Mouse (Mus musculus): ENCODE results near the gene Glis3. TPM values are rescaled to one million over a fixed set of nuclear protein-coding genes. Genes with fewer than 3 reads are reported as not detected.

Glis3 gene
- polyA plus RNA-seq, 1 experiment from 2014 or later: 3.8 TPM

DNA sequence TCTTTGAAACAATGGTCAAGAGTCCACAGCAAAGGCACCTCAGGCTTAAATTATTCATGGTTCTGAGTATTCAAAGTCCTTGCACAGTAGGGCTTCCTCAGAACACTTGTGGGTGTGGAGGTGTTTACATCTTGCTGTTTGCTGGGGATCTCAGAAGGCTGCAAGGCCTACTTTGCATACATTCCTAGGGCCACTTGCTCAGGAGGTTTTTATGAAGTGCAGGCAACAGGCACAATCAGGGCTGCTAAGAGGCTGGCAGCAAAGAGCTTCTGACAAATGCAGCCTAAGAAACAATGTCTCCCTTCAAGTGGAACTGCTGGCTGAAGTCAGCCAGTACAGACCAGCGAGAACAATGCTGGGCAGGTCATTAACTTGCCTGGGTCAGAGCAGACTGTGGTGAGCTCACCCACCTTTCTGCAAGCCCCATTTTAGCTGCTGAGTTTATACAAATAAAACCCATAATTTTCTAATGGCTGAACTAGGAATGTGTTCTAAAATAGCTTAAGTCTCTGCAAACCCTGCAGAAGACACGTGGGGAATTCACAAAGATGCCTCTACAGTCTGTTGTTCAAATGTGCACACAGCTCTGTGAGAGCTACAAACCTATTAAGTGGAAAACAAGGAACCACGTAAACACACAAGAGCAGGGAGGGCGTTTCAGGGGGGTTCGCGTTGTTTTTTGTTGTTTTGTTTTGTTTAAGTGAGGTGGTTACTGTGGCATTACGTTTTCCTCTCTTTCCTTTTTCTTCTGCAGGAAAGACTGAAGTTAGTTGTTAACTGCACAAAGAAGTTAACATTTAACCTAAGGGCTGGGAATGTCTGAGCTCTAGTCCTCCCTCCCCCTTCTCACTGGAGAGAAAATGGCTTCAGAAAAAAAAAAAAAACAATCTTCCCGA, 118.8 kb downstream of the Glis3 start:
- Histone ChIP-seq H3K9ac (replicated peaks) (no peak overlapping the region), H3K27me3 (no peaks in the 10 kb centered on the region), H3K4me2 (no peak overlapping the region), H3K4me3 (replicated peaks) (no peak overlapping the region), H3K27ac (peak overlapping the region; percentile 77), H3K36me3 (no peaks in the 10 kb centered on the region), H3K4me1 (replicated peaks) (peaks cover 45% of the 10 kb centered on the region), H3K9me3 (no peaks in the 10 kb centered on the region)
- 0 out of 2 replicates have a peak, but pooled peaks have one; percentile 42 for ATAC-seq (ENCODE audit: insufficient number of reproducible peaks, insufficient read depth, low FRiP score, low TSS enrichment, low read depth)
- WGBS: 29% methylated on average over 8 of the region's 8 CpGs

- H3K4me1 ChIP-seq (replicated peaks): peaks cover 33% of the 10 kb centered on the region
- no peak overlapping the region for H3K27ac ChIP-seq
These were observed 120.0 kb downstream of the Glis3 start for GRCm38 (mm10) chr19:28559836-28560235.

DNA sequence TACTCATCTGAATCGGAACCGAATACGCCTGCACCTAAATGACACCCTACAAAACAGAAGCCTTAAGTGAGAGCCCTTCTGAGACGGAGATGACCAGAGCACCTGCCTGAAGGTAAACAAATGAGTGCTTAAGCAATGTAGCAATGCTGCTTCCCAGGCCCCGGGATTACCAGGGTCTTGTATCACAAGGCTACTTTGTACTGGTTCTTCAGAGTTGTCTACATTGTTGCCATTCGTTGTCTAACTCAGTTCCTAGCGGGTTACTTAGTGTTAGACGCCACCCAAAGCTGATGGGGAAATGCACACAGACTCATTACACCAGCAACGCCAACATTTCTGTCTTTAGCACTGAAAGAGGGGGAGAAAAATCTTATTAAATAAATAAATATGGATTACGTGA, 120.5 kb downstream of the Glis3 start:
- 75% methylated on average over 10 of the region's 10 CpGs for WGBS
- Histone ChIP-seq H3K27ac (no peak overlapping the region), H3K36me3 (no peaks in the 10 kb centered on the region), H3K27me3 (no peaks in the 10 kb centered on the region), H3K9ac (replicated peaks) (no peak overlapping the region), H3K4me1 (replicated peaks) (peaks cover 33% of the 10 kb centered on the region), H3K4me2 (no peak overlapping the region), H3K4me3 (replicated peaks) (no peak overlapping the region), H3K9me3 (no peaks in the 10 kb centered on the region)
- no peak for ATAC-seq (ENCODE audit: insufficient number of reproducible peaks, insufficient read depth, low FRiP score, low TSS enrichment, low read depth)

More at GRCm38 (mm10) chr19:28559836-28560235, 120.0 kb downstream of the Glis3 start:
- Histone ChIP-seq H3K27me3 (no peaks in the 10 kb centered on the region), H3K4me2 (no peak overlapping the region), H3K9ac (replicated peaks) (no peak overlapping the region), H3K9me3 (no peaks in the 10 kb centered on the region), H3K36me3 (no peaks in the 10 kb centered on the region), H3K4me3 (replicated peaks) (no peak overlapping the region)
- ATAC-seq (ENCODE audit: insufficient number of reproducible peaks, insufficient read depth, low FRiP score, low TSS enrichment, low read depth): no peak
- 69% methylated on average over 7 of the region's 7 CpGs for WGBS

DNA sequence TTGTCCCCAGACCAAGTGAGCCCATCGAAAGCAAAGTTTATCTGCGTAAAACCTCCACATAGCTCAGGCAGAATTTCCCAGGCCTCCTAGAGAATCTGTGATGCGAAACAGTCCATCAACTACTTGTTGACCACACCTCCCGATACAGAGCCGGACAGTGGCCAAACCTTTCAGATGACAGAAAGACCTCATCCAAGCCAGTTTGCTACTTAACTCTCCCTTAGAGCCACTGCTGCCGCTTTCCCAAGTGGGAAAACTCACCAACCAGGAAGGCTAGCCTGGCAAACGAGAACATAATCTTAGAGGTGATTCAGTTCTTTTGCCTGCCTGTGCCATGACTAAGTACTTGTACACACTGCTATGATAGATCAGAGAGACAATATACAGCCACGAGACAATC, 121.2 kb downstream of the Glis3 start:
- H3K4me2 ChIP-seq: no peak overlapping the region
- no peaks in the 10 kb centered on the region for H3K27me3 ChIP-seq
- ATAC-seq (ENCODE audit: insufficient number of reproducible peaks, insufficient read depth, low FRiP score, low TSS enrichment, low read depth): no peak
- WGBS: 73% methylated on average over 8 of the region's 8 CpGs
- H3K9ac ChIP-seq (replicated peaks): no peak overlapping the region
- H3K4me3 ChIP-seq (replicated peaks): no peak overlapping the region
- H3K27ac ChIP-seq: no peak overlapping the region
- no peaks in the 10 kb centered on the region for H3K36me3 ChIP-seq
- no peaks in the 10 kb centered on the region for H3K9me3 ChIP-seq
- H3K4me1 ChIP-seq (replicated peaks): peaks cover 33% of the 10 kb centered on the region

GRCm38 (mm10) chr19:28557559-28558328, 122.1 kb downstream of the Glis3 start:
- H3K4me3 ChIP-seq (replicated peaks): no peak overlapping the region
- H3K36me3 ChIP-seq: no peaks in the 10 kb centered on the region
- ATAC-seq (ENCODE audit: insufficient number of reproducible peaks, insufficient read depth, low FRiP score, low TSS enrichment, low read depth): no peak
- H3K9me3 ChIP-seq: no peaks in the 10 kb centered on the region
- H3K27ac ChIP-seq: no peak overlapping the region
- no peaks in the 10 kb centered on the region for H3K27me3 ChIP-seq
- peaks cover 33% of the 10 kb centered on the region for H3K4me1 ChIP-seq (replicated peaks)
- H3K9ac ChIP-seq (replicated peaks): no peak overlapping the region
- WGBS: 30% methylated on average over 5 of the region's 5 CpGs
- no peak overlapping the region for H3K4me2 ChIP-seq

DNA sequence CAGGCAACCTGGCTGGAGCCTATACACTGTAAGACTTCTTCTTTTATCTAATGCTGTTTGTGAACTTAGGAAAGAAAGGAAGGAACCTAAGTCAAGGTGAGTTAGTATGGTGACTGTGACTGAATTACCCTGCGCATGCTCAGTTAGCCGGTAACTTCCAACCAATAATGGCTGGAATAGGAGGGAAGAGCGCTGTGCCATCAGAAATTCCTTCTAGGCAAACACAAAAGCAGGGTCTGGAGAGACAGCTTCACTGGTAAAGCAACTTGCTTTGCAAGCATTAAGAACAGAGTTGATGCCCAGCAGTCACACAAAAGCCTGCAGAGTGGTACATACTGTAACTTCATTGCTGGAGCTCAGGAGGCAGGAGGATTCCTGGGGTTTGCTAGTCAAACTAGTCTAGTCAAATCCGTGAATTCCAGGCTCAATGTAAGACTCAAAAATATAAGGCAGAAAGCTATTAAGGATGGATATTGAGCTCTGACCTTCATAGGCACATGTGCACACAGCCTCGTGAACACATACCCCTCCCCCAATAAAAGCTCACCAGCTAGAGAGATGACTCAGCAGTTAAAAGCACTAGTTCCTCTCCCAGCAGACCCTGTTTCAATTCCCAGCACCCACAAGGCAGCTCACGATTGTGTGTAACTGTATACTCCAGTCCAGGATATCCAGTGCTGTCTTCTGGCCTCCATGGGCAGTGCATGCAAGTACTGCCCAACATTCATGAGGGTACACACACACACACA, 124.5 kb downstream of the Glis3 start:
- WGBS: 81% methylated on average over 6 of the region's 6 CpGs
- Histone ChIP-seq H3K4me3 (replicated peaks) (no peak overlapping the region), H3K4me2 (no peak overlapping the region), H3K9ac (replicated peaks) (no peak overlapping the region), H3K9me3 (no peaks in the 10 kb centered on the region), H3K27ac (no peak overlapping the region), H3K36me3 (no peaks in the 10 kb centered on the region), H3K27me3 (no peaks in the 10 kb centered on the region), H3K4me1 (replicated peaks) (peaks cover 29% of the 10 kb centered on the region)
- no peak for ATAC-seq (ENCODE audit: insufficient number of reproducible peaks, insufficient read depth, low FRiP score, low TSS enrichment, low read depth)

DNA sequence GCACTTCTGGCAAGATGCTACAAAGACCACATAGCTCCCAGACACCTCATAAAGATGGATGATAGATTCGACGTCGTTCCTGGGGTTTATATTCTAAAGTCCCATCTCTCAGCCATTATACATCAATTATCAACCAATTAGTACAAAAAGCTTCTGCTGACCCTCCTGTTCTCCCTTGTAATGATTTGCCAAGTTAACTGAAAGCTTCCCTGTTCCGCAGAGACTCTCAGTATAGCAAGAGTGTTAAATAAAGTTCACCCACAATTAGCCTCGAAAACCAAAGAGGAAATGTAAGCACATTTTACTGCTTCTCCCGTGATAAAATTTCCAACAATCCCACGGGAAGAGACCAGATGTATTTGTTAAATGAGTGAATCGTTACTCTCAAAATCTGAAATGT, 129.3 kb downstream of the Glis3 start:
- no peak for ATAC-seq (ENCODE audit: insufficient number of reproducible peaks, insufficient read depth, low FRiP score, low TSS enrichment, low read depth)
- H3K9me3 ChIP-seq: 0 out of 2 replicates have a peak, but pooled peaks cover 6% of the 10 kb centered on the region
- H3K27me3 ChIP-seq: no peaks in the 10 kb centered on the region
- no peak overlapping the region for H3K4me2 ChIP-seq
- H3K27ac ChIP-seq: no peak overlapping the region
- H3K4me1 ChIP-seq (replicated peaks): peaks cover 9% of the 10 kb centered on the region
- no peaks in the 10 kb centered on the region for H3K36me3 ChIP-seq
- 26% methylated on average over 8 of the region's 8 CpGs for WGBS
- no peak overlapping the region for H3K4me3 ChIP-seq (replicated peaks)
- no peak overlapping the region for H3K9ac ChIP-seq (replicated peaks)

GRCm38 (mm10) chr19:28546933-28547332, 132.9 kb downstream of the Glis3 start:
- Histone ChIP-seq H3K4me1 (replicated peaks) (peaks cover 12% of the 10 kb centered on the region), H3K9me3 (0 out of 2 replicates have a peak, but pooled peaks cover 6% of the 10 kb centered on the region), H3K27me3 (no peaks in the 10 kb centered on the region), H3K27ac (no peak overlapping the region), H3K9ac (replicated peaks) (no peak overlapping the region), H3K36me3 (no peaks in the 10 kb centered on the region), H3K4me2 (no peak overlapping the region), H3K4me3 (replicated peaks) (no peak overlapping the region)
- WGBS: 98% methylated on average over 3 of the region's 3 CpGs
- ATAC-seq (ENCODE audit: insufficient number of reproducible peaks, insufficient read depth, low FRiP score, low TSS enrichment, low read depth): no peak

DNA sequence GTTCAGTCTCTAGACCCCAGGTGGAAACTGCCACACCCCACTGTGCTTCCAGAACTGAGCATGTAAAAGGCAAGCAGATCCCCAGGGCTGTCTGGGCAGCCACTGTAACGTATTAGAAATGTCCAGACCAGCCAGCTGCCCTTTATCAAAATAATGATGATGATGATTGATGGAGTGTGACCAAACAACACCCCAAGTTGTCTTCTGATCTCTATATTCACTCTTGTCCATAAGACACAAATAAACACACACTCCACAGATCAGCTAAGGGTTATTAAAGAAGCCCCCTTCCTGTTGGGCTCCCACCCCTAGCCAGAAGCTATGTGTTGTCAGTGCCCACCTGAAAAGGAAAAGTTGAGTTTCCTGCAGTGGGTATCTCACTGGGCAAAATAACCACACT, 134.4 kb downstream of the Glis3 start:
- peaks cover 7% of the 10 kb centered on the region for H3K4me1 ChIP-seq (replicated peaks)
- H3K27ac ChIP-seq: no peak overlapping the region
- 30% methylated on average over 1 of the region's 1 CpGs for WGBS
- H3K9me3 ChIP-seq: 0 out of 2 replicates have a peak, but pooled peaks cover 6% of the 10 kb centered on the region
- H3K9ac ChIP-seq (replicated peaks): no peak overlapping the region
- no peak overlapping the region for H3K4me2 ChIP-seq
- H3K4me3 ChIP-seq (replicated peaks): no peak overlapping the region
- no peak for ATAC-seq (ENCODE audit: insufficient number of reproducible peaks, insufficient read depth, low FRiP score, low TSS enrichment, low read depth)
- H3K36me3 ChIP-seq: no peaks in the 10 kb centered on the region
- no peaks in the 10 kb centered on the region for H3K27me3 ChIP-seq

GRCm38 (mm10) chr19:28538813-28539212, 141.1 kb downstream of the Glis3 start:
- 26% methylated on average over 9 of the region's 9 CpGs for WGBS
- Histone ChIP-seq H3K27me3 (no peaks in the 10 kb centered on the region), H3K27ac (no peak overlapping the region), H3K4me3 (replicated peaks) (no peak overlapping the region), H3K4me2 (0 out of 2 replicates have a peak overlapping the region, but pooled peaks have one; percentile 3), H3K9me3 (no peaks in the 10 kb centered on the region), H3K9ac (replicated peaks) (no peak overlapping the region), H3K36me3 (no peaks in the 10 kb centered on the region), H3K4me1 (replicated peaks) (peaks cover 8% of the 10 kb centered on the region)
- ATAC-seq (ENCODE audit: insufficient number of reproducible peaks, insufficient read depth, low FRiP score, low TSS enrichment, low read depth): no peak

DNA sequence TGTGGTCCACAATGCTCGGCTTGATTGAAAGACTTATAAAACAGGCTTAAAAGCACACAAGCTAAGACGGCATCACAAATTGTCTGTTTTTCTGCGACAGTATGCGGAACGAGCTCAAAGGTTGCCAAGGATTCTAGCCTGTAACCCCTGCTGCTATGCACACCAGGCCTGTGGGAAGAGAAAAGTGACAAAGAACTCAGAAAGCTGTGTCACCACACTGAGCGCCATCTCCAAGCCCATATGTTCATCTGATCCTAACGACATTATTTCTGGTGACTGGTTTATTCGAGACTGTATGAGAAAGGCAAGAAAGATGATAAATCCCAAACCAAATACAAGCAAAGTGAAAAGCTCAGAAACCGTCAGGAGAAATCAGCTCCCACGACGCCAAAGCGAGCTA, 144.9 kb downstream of the Glis3 start:
- no peak overlapping the region for H3K27ac ChIP-seq
- no peaks in the 10 kb centered on the region for H3K9me3 ChIP-seq
- H3K4me2 ChIP-seq: no peak overlapping the region
- H3K9ac ChIP-seq (replicated peaks): no peak overlapping the region
- no peak for ATAC-seq (ENCODE audit: insufficient number of reproducible peaks, insufficient read depth, low FRiP score, low TSS enrichment, low read depth)
- no peaks in the 10 kb centered on the region for H3K36me3 ChIP-seq
- peaks cover 8% of the 10 kb centered on the region for H3K4me1 ChIP-seq (replicated peaks)
- 89% methylated on average over 12 of the region's 12 CpGs for WGBS
- no peak overlapping the region for H3K4me3 ChIP-seq (replicated peaks)
- H3K27me3 ChIP-seq: no peaks in the 10 kb centered on the region
